Mouse (Mus musculus): Measurements from ENCODE around the gene Slc1a2. TPM values are rescaled to one million over a fixed set of nuclear protein-coding genes. Genes with fewer than 3 reads are reported as not detected.
A peak's percentile ranks its signal among the peaks of the same experiment; 100 is the strongest.

Slc1a2 gene
- total RNA-seq, 2 experiments from 2014 or later = 1,831 to 2,193 TPM

GRCm38 (mm10) chr2:102805761-102806496 lies 147.5 kb downstream of the Slc1a2 start:
- no peak for DNase-seq (ENCODE audit: extremely low spot score in 1 of 2, low spot score in 1 of 2)

- DNase-seq (ENCODE audit: extremely low spot score in 1 of 2, low spot score in 1 of 2) = no peak
Observed at GRCm38 (mm10) chr2:102807633-102808032, 149.2 kb downstream of the Slc1a2 start.

GRCm38 (mm10) chr2:102809436-102809835 lies 151.0 kb downstream of the Slc1a2 start:
- DNase-seq (ENCODE audit: extremely low spot score in 1 of 2, low spot score in 1 of 2) = no peak

GRCm38 (mm10) chr2:102812756-102813155 lies 154.3 kb downstream of the Slc1a2 start:
- DNase-seq (ENCODE audit: extremely low spot score in 1 of 2, low spot score in 1 of 2) = no peak

GRCm38 (mm10) chr2:102815289-102815809 lies 156.9 kb downstream of the Slc1a2 start:
- no peak for DNase-seq (ENCODE audit: extremely low spot score in 1 of 2, low spot score in 1 of 2)

GRCm38 (mm10) chr2:102820225-102820711 lies 161.8 kb downstream of the Slc1a2 start:
- DNase-seq (ENCODE audit: extremely low spot score in 1 of 2, low spot score in 1 of 2) = peak in 1 of 2 experiments; percentile 18

GRCm38 (mm10) chr2:102820790-102821189 lies 162.3 kb downstream of the Slc1a2 start:
- DNase-seq (ENCODE audit: extremely low spot score in 1 of 2, low spot score in 1 of 2) = no peak

GRCm38 (mm10) chr2:102822036-102822435 lies 163.6 kb downstream of the Slc1a2 start:
- DNase-seq (ENCODE audit: extremely low spot score in 1 of 2, low spot score in 1 of 2) = no peak

GRCm38 (mm10) chr2:102825961-102826633 lies 167.6 kb downstream of the Slc1a2 start:
- no peak for DNase-seq (ENCODE audit: extremely low spot score in 1 of 2, low spot score in 1 of 2)

GRCm38 (mm10) chr2:102827841-102828240 lies 169.4 kb downstream of the Slc1a2 start:
- no peak for DNase-seq (ENCODE audit: extremely low spot score in 1 of 2, low spot score in 1 of 2)

GRCm38 (mm10) chr2:102828381-102828780 lies 169.9 kb downstream of the Slc1a2 start:
- DNase-seq (ENCODE audit: extremely low spot score in 1 of 2, low spot score in 1 of 2) = no peak

GRCm38 (mm10) chr2:102829201-102829600 lies 170.7 kb downstream of the Slc1a2 start:
- DNase-seq (ENCODE audit: extremely low spot score in 1 of 2, low spot score in 1 of 2) = peak; percentile 56 to 78

GRCm38 (mm10) chr2:102831547-102831946 lies 173.1 kb downstream of the Slc1a2 start:
- no peak for DNase-seq (ENCODE audit: extremely low spot score in 1 of 2, low spot score in 1 of 2)

GRCm38 (mm10) chr2:102838179-102838578 lies 179.7 kb downstream of the Slc1a2 start:
- DNase-seq (ENCODE audit: extremely low spot score in 1 of 2, low spot score in 1 of 2) = no peak

Other genes starting within 250 kb of the Slc1a2 start
- gene Fjx1, start 206.2 kb upstream of the Slc1a2 start, total RNA-seq (2021) = 10 to 100 TPM; 61.6 to 61.7 TPM
- 1 to 10 TPM; 8.8 to 8.9 TPM for gene Pamr1, start 108.6 kb upstream of the Slc1a2 start, total RNA-seq (2021)
- gene Cd44, start 243.0 kb downstream of the Slc1a2 start, total RNA-seq (2021) = 1 to 10 TPM; 3.7 to 4.0 TPM